12 mouse cellular contexts compared by ENCODE assay signal in genomic region chr11:60093984-60094587, GRCm38 (mm10). TPM values are rescaled to one million over a fixed set of nuclear protein-coding genes. Genes with fewer than 3 reads are reported as not detected.
DNase-seq lines count a peak whose midpoint lies in the region; ATAC-seq lines count a peak whose summit lies in the region.
"Had no signal": no experiment of that assay in that cellular context is flagged by ENCODE, and none has a peak within 500 bp of the region (broad histone marks: within the 10 kb centered on the region; RNA-seq: fewer than 3 reads in every experiment).

No protein-coding gene starts in this region.

- no peaks in the 10 kb centered on the region for H3K36me3 ChIP-seq in embryonic facial prominence, embryonic 11.5 days (replicated peaks; ENCODE audit: control insufficient read depth, insufficient read depth, low read depth, low read length)
- no peaks in the 10 kb centered on the region for H3K36me3 ChIP-seq in hindbrain, embryonic 10.5 days
- H3K36me3 ChIP-seq in midbrain, embryonic 14.5 days (ENCODE audit: control insufficient read depth, insufficient read depth, low read length): no peaks in the 10 kb centered on the region
- H3K36me3 ChIP-seq: liver, embryonic 13.5 days had no signal

- H3K27ac ChIP-seq in embryonic facial prominence, embryonic 11.5 days (replicated peaks; ENCODE audit: low read depth, low read length): no peak overlapping the region
- peak overlapping the region; percentile 81 for H3K27ac ChIP-seq in hindbrain, embryonic 10.5 days
- H3K27ac ChIP-seq in midbrain, embryonic 14.5 days (replicated peaks; ENCODE audit: low read depth, low read length): peak overlapping the region; percentile 83
- H3K27ac ChIP-seq: heart, adult 2 months; liver, embryonic 13.5 days; macrophage had no signal

- H3K4me3 ChIP-seq in embryonic facial prominence, embryonic 11.5 days (ENCODE audit: low read depth, low read length): no peak overlapping the region
- H3K4me3 ChIP-seq in hindbrain, embryonic 10.5 days: no peak overlapping the region
- no peak overlapping the region for H3K4me3 ChIP-seq in midbrain, embryonic 14.5 days (replicated peaks; ENCODE audit: low read depth, low read length)
- H3K4me3 ChIP-seq: heart, adult 2 months; liver, embryonic 13.5 days had no signal

- no peak overlapping the region for H3K4me2 ChIP-seq in embryonic facial prominence, embryonic 11.5 days (ENCODE audit: low read depth, low read length)
- peak overlapping the region; percentile 10 for H3K4me2 ChIP-seq in midbrain, embryonic 14.5 days (ENCODE audit: low read length)
- H3K4me2 ChIP-seq: liver, embryonic 13.5 days had no signal

- H3K9ac ChIP-seq in embryonic facial prominence, embryonic 11.5 days (replicated peaks; ENCODE audit: low read length): 0 out of 2 replicates have a peak overlapping the region, but pooled peaks have one; percentile 9
- peak overlapping the region; percentile 14; the same call in 1 of the 2 replicates for H3K9ac ChIP-seq in midbrain, embryonic 14.5 days (replicated peaks; ENCODE audit: low read length)
- H3K9ac ChIP-seq: liver, embryonic 13.5 days had no signal

- H3K27me3 ChIP-seq in embryonic facial prominence, embryonic 11.5 days (ENCODE audit: control insufficient read depth, insufficient read depth, low read length): no peaks in the 10 kb centered on the region
- H3K27me3 ChIP-seq in hindbrain, embryonic 10.5 days (ENCODE audit: insufficient read depth, poor library complexity, severe bottlenecking): peaks cover 4% of the 10 kb centered on the region; the same call in 1 of the 2 replicates
- H3K27me3 ChIP-seq in midbrain, embryonic 14.5 days (ENCODE audit: control insufficient read depth, insufficient read depth, low read length): no peaks in the 10 kb centered on the region
- H3K27me3 ChIP-seq: liver, embryonic 13.5 days had no signal

- peak; percentile 52; the same call in 1 of the 2 replicates for ATAC-seq in embryonic facial prominence, embryonic 11.5 days (replicated peaks; ENCODE audit: insufficient number of reproducible peaks, low FRiP score, low TSS enrichment, low read depth)
- ATAC-seq in midbrain, embryonic 14.5 days (ENCODE audit: low FRiP score, low TSS enrichment): peak; percentile 58; the same call in 1 of the 2 replicates

- DNase-seq in brain, adult 2 months (ENCODE audit: low read depth, low spot score): peak; percentile 35
- no peak for DNase-seq in embryonic facial prominence, embryonic 11.5 days (ENCODE audit: low spot score)
- no peak for DNase-seq in hindbrain, embryonic 10.5 days (ENCODE audit: low spot score)
- DNase-seq in midbrain, embryonic 14.5 days: peak; percentile 71
- no peak for DNase-seq in adipocyte (ENCODE audit: low spot score)
- no peak for DNase-seq in right cerebral cortex, postnatal 36 days (ENCODE audit: low spot score in 2 of 2)
- DNase-seq in adrenal gland, adult (ENCODE audit: inconsistent age in 2 of 2, low spot score in 1 of 2): no peak
- DNase-seq: adrenal gland, postnatal 36 days; cerebellum, adult 2 months; heart, adult 2 months; liver, embryonic 13.5 days had no signal

- no peaks in the 10 kb centered on the region for H3K9me3 ChIP-seq in embryonic facial prominence, embryonic 11.5 days (replicated peaks; ENCODE audit: control insufficient read depth, low read length)
- H3K9me3 ChIP-seq in hindbrain, embryonic 10.5 days: no peaks in the 10 kb centered on the region
- H3K9me3 ChIP-seq in midbrain, embryonic 14.5 days (ENCODE audit: control insufficient read depth, low read length): no peaks in the 10 kb centered on the region
- H3K9me3 ChIP-seq: liver, embryonic 13.5 days had no signal

- no peaks in the 10 kb centered on the region; the same call in 1 of the 2 replicates for H3K4me1 ChIP-seq in embryonic facial prominence, embryonic 11.5 days (ENCODE audit: control insufficient read depth, insufficient read depth, low read length)
- H3K4me1 ChIP-seq in hindbrain, embryonic 10.5 days (replicated peaks): peaks cover 46% of the 10 kb centered on the region
- H3K4me1 ChIP-seq in midbrain, embryonic 14.5 days (ENCODE audit: control insufficient read depth, insufficient read depth, low read length): peaks cover 32% of the 10 kb centered on the region

- 38% methylated on average over 7 of the region's 7 CpGs for WGBS in embryonic facial prominence, embryonic 11.5 days
- WGBS in hindbrain, embryonic 10.5 days: 33% methylated on average over 7 of the region's 7 CpGs
- 11% methylated on average over 7 of the region's 7 CpGs for whole genome bisulfite sequencing in midbrain, embryonic 14.5 days

RNA-seq across cellular contexts. Expression of gene Rai1, which starts 10.7 kb away (rescaled TPM):
- 21.0 and 24.8 TPM in 2 replicates for polyA plus RNA-seq in embryonic facial prominence, embryonic 11.5 days (2014; fragmentation: Nextera tagmentation; extraction: Ambion mirVana)
- polyA plus RNA-seq in hindbrain, embryonic 10.5 days (2016; fragmentation: Nextera tagmentation; extraction: Ambion mirVana): 25.3 and 31.0 TPM in 2 replicates
- polyA plus RNA-seq in midbrain, embryonic 14.5 days (2014; fragmentation: Nextera tagmentation; extraction: Ambion mirVana): 37.7 and 39.9 TPM in 2 replicates

RNA-seq across cellular contexts. Expression of gene Pemt, which starts 47.8 kb away (rescaled TPM):
- 6.1 and 7.3 TPM in 2 replicates for polyA plus RNA-seq in embryonic facial prominence, embryonic 11.5 days (2014; fragmentation: Nextera tagmentation; extraction: Ambion mirVana)
- polyA plus RNA-seq in hindbrain, embryonic 10.5 days (2016; fragmentation: Nextera tagmentation; extraction: Ambion mirVana): 8.3 and 9.2 TPM in 2 replicates
- polyA plus RNA-seq in midbrain, embryonic 14.5 days (2014; fragmentation: Nextera tagmentation; extraction: Ambion mirVana): 6.0 and 8.3 TPM in 2 replicates

Comparison
In these comparisons a context has a peak if more than half of its experiments do, and no peak if none do; other contexts are left out.
1. DNase-seq: peak in brain, adult 2 months (single experiment) and midbrain, embryonic 14.5 days (single experiment); none in embryonic facial prominence, embryonic 11.5 days (single experiment), hindbrain, embryonic 10.5 days (single experiment), adipocyte (single experiment), right cerebral cortex, postnatal 36 days (0 of 2) and adrenal gland, adult (0 of 2).